Mouse (Mus musculus) heart, adult 2 months (tissue): ENCODE data around the gene Agk. TPM values are rescaled to one million over a fixed set of nuclear protein-coding genes. Genes with fewer than 3 reads are reported as not detected.

Source experiments
- DNase-seq, 2 experiments: peaks; one replicate each; pipeline ENCODE4 v3.0.0; 2021
- H3K27ac ChIP-seq: fragments of 200-600 bp; 2 replicates; pipeline ENCODE4 v1.8.1; 2022
- H3K27me3 ChIP-seq: fragments of 200-500 bp; 2 replicates; pipeline ENCODE4 v1.6.1; 2012; ENCODE audit warnings: mild to moderate bottlenecking, low read length, inconsistent platforms, mixed read lengths; ENCODE audit not compliant: control insufficient read depth, insufficient read depth
- H3K36me3 ChIP-seq: fragments of 200-500 bp; 2 replicates; pipeline ENCODE4 v1.6.1; 2012; ENCODE audit warnings: low read length, inconsistent platforms; ENCODE audit not compliant: control insufficient read depth, insufficient read depth
- H3K4me1 ChIP-seq: fragments of 200-500 bp; 2 replicates; pipeline ENCODE4 v1.6.1; 2011; ENCODE audit warnings: low read length; ENCODE audit not compliant: control insufficient read depth, insufficient read depth
- H3K4me3 ChIP-seq: fragments of 200-600 bp; 2 replicates; pipeline ENCODE4 v1.8.1; 2022
- H3K79me2 ChIP-seq: fragments of 200-500 bp; replicated peaks from 2 replicates; pipeline ENCODE4 v1.6.1; 2012; ENCODE audit warnings: mild to moderate bottlenecking, inconsistent platforms, low read length, moderate library complexity, mixed read lengths; ENCODE audit not compliant: control insufficient read depth, insufficient read depth
- H3K9ac ChIP-seq: fragments of 200-500 bp; 2 replicates; pipeline ENCODE4 v1.6.1; 2012; ENCODE audit warnings: low read depth, mild to moderate bottlenecking, control low read depth, inconsistent platforms, low read length, mixed read lengths
- CTCF ChIP-seq: fragments of 200-600 bp; IDR thresholded peaks from 2 replicates; pipeline ENCODE4 v1.8.1; 2022; ENCODE audit warnings: antibody characterized with exemption, mild to moderate bottlenecking, moderate library complexity
- EP300 ChIP-seq: fragments of 200-500 bp; IDR thresholded peaks from 2 replicates; pipeline ENCODE4 v1.6.1; 2011; ENCODE audit warnings: low read depth, low read length, control low read depth; ENCODE audit not compliant: insufficient read depth
- POLR2A ChIP-seq: fragments of 200-500 bp; IDR thresholded peaks from 2 replicates; pipeline ENCODE4 v1.6.1; 2011; ENCODE audit warnings: mild to moderate bottlenecking, low read depth, low read length, control low read depth; ENCODE audit not compliant: insufficient read depth
- WGBS: fragments of 180-500 bp; shearing (Covaris S2); methylation state at CpG from one replicate; pipeline ENCODE4 v1.1.7; 2018; 5-methylcytosine and 5-hydroxymethylcytosine counted together
- intact Hi-C: fragments of 180-260 bp; cut with DNase I; formaldehyde crosslinking; loops from one replicate; pipeline ENCODE4 v1.15.1; 2025
- polyA plus RNA-seq: library from polyadenylated mRNA; depleted of rRNA; stranded (reverse); fragments of >200 nt; gene quantifications from 2 replicates; pipeline ENCODE4 v1.2.3, GENCODE M21; 2012
- total RNA-seq, 2 experiments: library from RNA; stranded (reverse); gene quantifications; 2 replicates each; pipeline ENCODE4 v1.2.3; 2021

Gene Agk
- total and polyA plus RNA-seq, 3 experiments: 10.7 to 17.5 (median 16.6) TPM

DNA sequence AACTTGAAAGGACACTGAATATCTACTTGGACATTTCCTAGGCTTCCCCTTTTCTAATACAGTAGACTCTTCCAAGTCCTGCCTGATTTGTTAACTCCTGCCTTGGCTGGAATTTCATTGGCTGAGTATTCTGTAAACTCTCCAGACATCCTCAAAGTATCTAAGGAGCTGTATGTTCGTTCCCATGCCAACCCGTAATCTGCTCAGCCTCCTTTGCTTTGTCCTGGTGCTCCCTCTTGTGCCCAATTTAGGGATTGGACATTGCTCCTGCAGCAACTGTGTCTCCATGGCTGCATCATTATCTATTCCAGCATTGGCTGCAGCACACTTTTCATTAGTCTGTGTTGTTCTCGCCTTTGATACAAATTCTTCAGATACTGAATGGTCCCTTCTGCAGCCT is 68.2 kb downstream of the Agk start:
- intact Hi-C loops: loop anchor here (1.0 kb wide), 1 partner anchor 157 kb away; no protein-coding TSS in a partner anchor
- no peaks in the 10 kb centered on the region for H3K27me3 ChIP-seq
- H3K4me1 ChIP-seq: no peaks in the 10 kb centered on the region
- no peaks in the 10 kb centered on the region for H3K36me3 ChIP-seq
- DNase-seq: peak; percentile 19 to 46
- H3K4me3 ChIP-seq: no peak overlapping the region
- no peak overlapping the region for H3K9ac ChIP-seq
- H3K79me2 ChIP-seq: no peaks in the 10 kb centered on the region
- no peak overlapping the region for H3K27ac ChIP-seq
- TF ChIP-seq EP300 (0 out of 2 replicates have a peak, but pooled peaks have one; percentile 57), CTCF (peak; percentile 72), POLR2A (no peak)
- 37% methylated on average over 3 of the region's 3 CpGs for WGBS

DNA sequence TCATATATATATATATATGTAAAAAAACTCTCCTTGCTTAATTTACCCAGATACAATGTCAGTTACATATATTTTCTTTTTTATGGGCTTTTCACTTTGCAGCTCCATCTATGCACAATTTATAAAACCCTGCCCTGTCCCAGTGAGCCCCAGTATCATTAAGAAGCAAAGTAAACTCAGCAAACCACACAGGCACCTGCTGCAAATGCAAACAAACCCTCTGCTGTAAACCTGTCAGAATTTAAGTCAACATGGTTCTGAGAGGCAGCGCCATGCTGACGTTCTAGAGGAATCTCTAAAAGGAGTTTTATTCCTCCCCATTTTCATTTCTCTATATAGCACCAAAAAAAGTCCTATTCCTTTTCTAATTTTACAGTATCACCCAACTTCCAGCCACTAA is 77.1 kb downstream of the Agk start:
- DNase-seq: no peak
- 96% methylated on average over 2 of the region's 2 CpGs for WGBS
- H3K79me2 ChIP-seq: no peaks in the 10 kb centered on the region

DNA sequence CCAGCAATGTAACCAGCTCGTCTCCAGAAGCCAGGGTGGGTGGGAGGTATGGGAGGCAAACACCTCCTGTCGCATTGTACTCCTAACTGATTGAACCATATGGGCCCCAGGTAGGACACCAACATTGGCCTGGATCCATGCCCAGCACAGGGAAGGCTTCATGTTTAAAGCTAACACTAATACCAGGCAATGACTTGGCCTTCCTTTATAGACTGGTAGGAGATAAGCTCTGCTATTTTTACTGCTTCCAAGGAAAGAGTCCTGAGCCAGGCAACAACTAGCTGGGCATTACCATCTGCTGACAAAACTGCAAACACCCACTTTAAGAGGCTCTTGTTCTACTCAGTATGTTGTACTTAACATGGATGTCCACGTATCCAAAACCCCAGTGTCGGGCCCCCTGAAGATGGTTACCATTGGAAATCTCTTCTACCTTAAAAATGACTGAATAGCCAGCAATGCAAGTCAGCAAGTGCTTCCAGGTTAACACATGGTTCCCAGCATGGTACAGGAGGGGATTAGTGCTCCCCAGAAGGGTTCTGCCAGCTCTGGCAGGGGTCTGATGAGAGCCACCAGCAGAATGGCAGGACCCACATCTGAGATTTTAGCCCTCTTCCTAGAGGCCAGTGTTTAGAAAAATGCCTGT is 78.8 kb downstream of the Agk start:
- DNase-seq: no peak
- Histone ChIP-seq H3K27ac (no peak overlapping the region), H3K9ac (no peak overlapping the region), H3K4me3 (no peak overlapping the region), H3K4me1 (no peaks in the 10 kb centered on the region), H3K27me3 (no peaks in the 10 kb centered on the region), H3K36me3 (no peaks in the 10 kb centered on the region), H3K79me2 (no peaks in the 10 kb centered on the region)
- no peak for TF ChIP-seq POLR2A
- TF ChIP-seq CTCF: no peak
- 79% methylated on average over 4 of the region's 4 CpGs for WGBS
- intact Hi-C loops: no loop called here

More for the DNA sequence above, 77.1 kb downstream of the Agk start:
- Histone ChIP-seq H3K4me1 (no peaks in the 10 kb centered on the region), H3K9ac (no peak overlapping the region), H3K27me3 (no peaks in the 10 kb centered on the region), H3K27ac (no peak overlapping the region), H3K36me3 (no peaks in the 10 kb centered on the region), H3K4me3 (no peak overlapping the region)
- no peak for TF ChIP-seq CTCF
- no peak for TF ChIP-seq POLR2A
- TF ChIP-seq EP300: no peak
- intact Hi-C loops: no loop called here

DNA sequence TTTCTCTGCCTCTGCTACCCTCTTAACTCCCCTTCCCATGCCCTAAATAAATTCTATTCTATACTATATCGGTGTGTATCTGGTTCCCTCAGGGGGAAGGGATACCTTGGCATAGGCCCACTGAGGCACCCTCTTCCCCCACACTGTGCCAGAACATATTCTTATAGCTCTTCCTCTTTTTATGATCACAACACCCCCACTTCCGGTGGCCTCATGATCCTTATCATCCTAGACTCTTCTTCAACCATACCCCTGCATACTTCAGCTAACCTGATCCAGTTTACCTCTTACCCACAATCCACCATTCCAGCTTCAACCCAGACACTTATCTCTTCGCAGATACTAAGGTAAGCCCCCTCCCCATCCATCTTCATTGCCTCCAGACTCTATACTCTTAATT is 86.1 kb downstream of the Agk start:
- H3K4me3 ChIP-seq: no peak overlapping the region
- no peak for TF ChIP-seq CTCF
- no peak for TF ChIP-seq EP300
- no peak for TF ChIP-seq POLR2A
- H3K27me3 ChIP-seq: no peaks in the 10 kb centered on the region
- 86% methylated on average over 3 of the region's 3 CpGs for WGBS
- H3K9ac ChIP-seq: no peak overlapping the region
- no peaks in the 10 kb centered on the region for H3K36me3 ChIP-seq
- no peaks in the 10 kb centered on the region for H3K79me2 ChIP-seq
- H3K27ac ChIP-seq: no peak overlapping the region
- intact Hi-C loops: no loop called here
- H3K4me1 ChIP-seq: no peaks in the 10 kb centered on the region
- no peak for DNase-seq

DNA sequence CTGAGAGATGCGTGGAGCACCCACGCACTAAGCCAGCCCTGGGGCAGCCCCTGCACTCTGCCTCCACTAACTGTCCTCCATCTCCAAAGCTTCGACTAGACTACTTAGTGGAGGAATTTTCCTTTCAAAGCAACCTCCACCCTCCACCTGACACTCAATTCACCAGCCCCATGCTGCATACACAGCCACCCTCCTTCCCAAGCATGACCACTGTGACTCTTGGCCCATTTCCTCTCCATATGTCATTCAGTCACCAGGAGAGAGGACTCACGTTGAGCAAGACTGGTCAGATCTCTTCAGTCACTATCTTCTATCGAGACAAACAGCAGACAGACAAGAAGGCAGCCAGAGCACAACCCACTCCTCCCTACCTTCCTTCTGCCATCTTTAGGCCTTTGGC is 88.1 kb downstream of the Agk start:
- TF ChIP-seq CTCF (no peak), EP300 (no peak), POLR2A (no peak)
- Histone ChIP-seq H3K79me2 (no peaks in the 10 kb centered on the region), H3K4me3 (no peak overlapping the region), H3K4me1 (no peaks in the 10 kb centered on the region), H3K27ac (no peak overlapping the region), H3K36me3 (no peaks in the 10 kb centered on the region), H3K9ac (no peak overlapping the region), H3K27me3 (no peaks in the 10 kb centered on the region)
- no peak for DNase-seq
- 77% methylated on average over 5 of the region's 5 CpGs for WGBS
- intact Hi-C loops: no loop called here

DNA sequence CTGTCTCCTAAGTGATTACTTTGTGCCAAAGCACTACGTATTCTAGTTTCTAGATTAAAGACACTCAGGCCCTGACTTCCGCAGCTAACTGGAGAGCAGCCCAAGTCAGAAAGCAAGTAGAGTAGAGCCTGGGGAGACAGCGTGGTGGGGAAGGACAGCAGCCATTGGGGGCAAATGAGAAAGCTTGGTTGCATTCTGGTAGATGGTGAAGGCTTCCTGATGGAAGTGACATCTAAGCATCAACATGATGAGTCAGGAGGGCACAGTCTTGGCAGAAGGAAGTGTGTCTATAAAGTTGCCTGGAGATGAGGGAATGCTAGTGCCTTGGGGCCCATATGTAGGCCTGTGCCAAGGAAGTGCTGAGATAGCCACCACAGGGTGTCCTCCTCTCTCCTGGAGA is 88.6 kb downstream of the Agk start:
- no peak for DNase-seq
- Histone ChIP-seq H3K27ac (no peak overlapping the region), H3K4me3 (no peak overlapping the region), H3K9ac (no peak overlapping the region), H3K79me2 (no peaks in the 10 kb centered on the region), H3K27me3 (no peaks in the 10 kb centered on the region), H3K4me1 (no peaks in the 10 kb centered on the region), H3K36me3 (no peaks in the 10 kb centered on the region)
- intact Hi-C loops: no loop called here
- TF ChIP-seq POLR2A (no peak), CTCF (no peak), EP300 (no peak)
- WGBS: 88% methylated on average over 3 of the region's 3 CpGs
